Mouse (Mus musculus) kidney, adult 2 months (tissue): ENCODE measurements at regions not wholly inside any gene's neighbourhood (a gene's known extent, or its start where the extent isn't known, plus 50 kb on each side); places are given as distances from the start of the nearest gene placed in this dataset.

ENCODE experiments used
- DNase-seq: peaks from one replicate; pipeline ENCODE4 v3.0.0; 2021
- H3K27ac ChIP-seq: fragments of 200-500 bp; 2 replicates; pipeline ENCODE4 v1.5.1; 2012; ENCODE audit warnings: low read depth, low read length, control low read depth, inconsistent platforms; ENCODE audit not compliant: insufficient read depth
- H3K27me3 ChIP-seq: fragments of 200-500 bp; replicated peaks from 2 replicates; pipeline ENCODE4 v1.6.1; 2012; ENCODE audit warnings: mild to moderate bottlenecking, moderate library complexity, low read length, inconsistent platforms; ENCODE audit not compliant: control insufficient read depth, insufficient read depth
- H3K36me3 ChIP-seq: fragments of 200-500 bp; 2 replicates; pipeline ENCODE4 v1.6.1; 2012; ENCODE audit warnings: mild to moderate bottlenecking, moderate library complexity, low read length, inconsistent platforms; ENCODE audit not compliant: control insufficient read depth, insufficient read depth
- H3K4me1 ChIP-seq: fragments of 200-500 bp; 2 replicates; pipeline ENCODE4 v1.6.1; 2011; ENCODE audit warnings: low read length; ENCODE audit not compliant: control insufficient read depth, insufficient read depth
- H3K4me3 ChIP-seq: fragments of 200-500 bp; 2 replicates; pipeline ENCODE4 v1.5.1; 2011; ENCODE audit warnings: mild to moderate bottlenecking, low read depth, low read length, control low read depth; ENCODE audit not compliant: insufficient read depth
- CTCF ChIP-seq: fragments of 200-500 bp; conservative IDR thresholded peaks from 2 replicates; pipeline ENCODE4 v1.5.1; 2011; ENCODE audit warnings: low read depth, mild to moderate bottlenecking, control low read depth, low read length, moderate library complexity, mixed read lengths; ENCODE audit not compliant: insufficient read depth, insufficient read length
- POLR2A ChIP-seq: fragments of 200-500 bp; IDR thresholded peaks from one replicate; pipeline ENCODE4 v1.6.1; 2011; ENCODE audit warnings: low read depth, low read length, control low read depth
- WGBS: fragments of 180-500 bp; shearing (Covaris S2); methylation state at CpG from one replicate; pipeline ENCODE4 v1.1.7; 2018; 5-methylcytosine and 5-hydroxymethylcytosine counted together

- TF ChIP-seq CTCF (no peak), POLR2A (no peak)
- Histone ChIP-seq H3K27ac (no peak overlapping the region), H3K4me1 (no peaks in the 10 kb centered on the region), H3K36me3 (no peaks in the 10 kb centered on the region), H3K4me3 (no peak overlapping the region), H3K27me3 (no peaks in the 10 kb centered on the region)
- no peak for DNase-seq
- WGBS = 92% methylated on average over 11 of the region's 11 CpGs
Measured at GRCm38 (mm10) chr12:80041510-80042324, 71.1 kb downstream of the Zfp36l1 start.

GRCm38 (mm10) chr12:80041012-80041411, 71.8 kb downstream of the Zfp36l1 start:
- Histone ChIP-seq H3K4me1 (no peaks in the 10 kb centered on the region), H3K27me3 (no peaks in the 10 kb centered on the region), H3K27ac (no peak overlapping the region), H3K36me3 (no peaks in the 10 kb centered on the region), H3K4me3 (no peak overlapping the region)
- no peak for DNase-seq
- TF ChIP-seq CTCF = no peak
- no peak for TF ChIP-seq POLR2A
- 86% methylated on average over 6 of the region's 6 CpGs for WGBS

DNA sequence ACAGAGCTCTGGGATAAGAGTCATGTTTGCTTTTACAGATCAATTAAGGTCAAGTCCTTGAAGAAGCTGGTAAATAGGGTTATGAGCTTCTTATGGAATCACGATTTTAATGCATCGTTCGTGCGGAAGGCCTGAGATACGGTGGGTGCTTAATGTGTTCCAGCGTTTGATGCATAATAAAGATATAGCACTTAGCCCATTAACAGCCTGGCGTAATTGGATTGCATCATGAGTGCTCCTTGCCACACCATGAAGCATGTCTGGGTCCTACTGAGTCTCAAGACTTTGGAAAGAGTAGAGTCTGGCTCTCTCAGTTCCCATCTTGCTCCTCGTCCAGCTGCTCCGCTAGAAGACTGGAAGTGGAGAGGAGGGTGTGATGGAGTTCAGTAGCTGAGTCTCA, 72.6 kb downstream of the Zfp36l1 start:
- WGBS = 86% methylated on average over 9 of the region's 9 CpGs
- Histone ChIP-seq H3K27ac (no peak overlapping the region), H3K36me3 (no peaks in the 10 kb centered on the region), H3K27me3 (no peaks in the 10 kb centered on the region), H3K4me1 (no peaks in the 10 kb centered on the region), H3K4me3 (no peak overlapping the region)
- no peak for TF ChIP-seq POLR2A
- no peak for TF ChIP-seq CTCF
- no peak for DNase-seq

DNA sequence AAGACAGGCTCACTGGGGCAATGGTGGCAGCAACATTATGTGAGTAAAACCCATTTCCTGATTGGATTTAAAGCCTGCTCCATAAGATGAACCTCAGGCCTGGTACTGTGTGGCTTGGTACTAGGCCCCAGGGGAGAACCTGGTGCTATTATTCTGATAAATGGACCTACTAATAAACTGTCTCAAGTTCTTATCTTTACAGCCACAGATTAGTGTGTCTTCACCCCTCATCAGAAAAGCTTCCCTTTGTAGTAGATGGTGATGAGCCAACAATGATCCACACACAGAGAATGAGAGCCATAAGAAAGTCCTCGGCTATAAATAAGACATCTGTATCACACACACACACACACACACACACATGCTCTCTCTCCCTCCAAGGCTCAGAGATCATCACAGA, 73.7 kb downstream of the Zfp36l1 start:
- WGBS = 88% methylated on average over 1 of the region's 1 CpGs
- TF ChIP-seq CTCF = no peak
- no peak for TF ChIP-seq POLR2A
- no peak for DNase-seq
- H3K27ac ChIP-seq = no peak overlapping the region
- H3K36me3 ChIP-seq = no peaks in the 10 kb centered on the region
- no peaks in the 10 kb centered on the region for H3K27me3 ChIP-seq
- H3K4me3 ChIP-seq = no peak overlapping the region
- H3K4me1 ChIP-seq = no peaks in the 10 kb centered on the region

- 86% methylated on average over 6 of the region's 6 CpGs for WGBS
- Histone ChIP-seq H3K36me3 (no peaks in the 10 kb centered on the region), H3K27ac (no peak overlapping the region), H3K4me3 (no peak overlapping the region), H3K27me3 (no peaks in the 10 kb centered on the region), H3K4me1 (no peaks in the 10 kb centered on the region)
- TF ChIP-seq POLR2A (no peak), CTCF (no peak)
- DNase-seq = no peak
Measured at GRCm38 (mm10) chr12:80035500-80036271, 77.1 kb downstream of the Zfp36l1 start.

- H3K36me3 ChIP-seq = no peaks in the 10 kb centered on the region
- no peak overlapping the region for H3K4me3 ChIP-seq
- no peaks in the 10 kb centered on the region for H3K4me1 ChIP-seq
- no peaks in the 10 kb centered on the region for H3K27me3 ChIP-seq
- no peak overlapping the region for H3K27ac ChIP-seq
- WGBS = 53% methylated on average over 4 of the region's 4 CpGs
- DNase-seq = peak; percentile 49
- TF ChIP-seq CTCF (no peak), POLR2A (no peak)
Measured at GRCm38 (mm10) chr12:80034963-80035411, 77.8 kb downstream of the Zfp36l1 start.

- H3K4me3 ChIP-seq = no peak overlapping the region
- no peak for DNase-seq
- H3K27ac ChIP-seq = no peak overlapping the region
- no peak for TF ChIP-seq POLR2A
- WGBS = 94% methylated on average over 5 of the region's 5 CpGs
- H3K4me1 ChIP-seq = no peaks in the 10 kb centered on the region
- no peaks in the 10 kb centered on the region for H3K27me3 ChIP-seq
- H3K36me3 ChIP-seq = no peaks in the 10 kb centered on the region
Measured at GRCm38 (mm10) chr12:80034100-80034499, 78.7 kb downstream of the Zfp36l1 start.
